Mouse (Mus musculus) thymus, postnatal 0 days (tissue): ENCODE results near the gene Zfp775. TPM values are rescaled to one million over a fixed set of nuclear protein-coding genes. Genes with fewer than 3 reads are reported as not detected.
"Not testable (repeated sequence)": the region's sequence is repeated elsewhere in the genome, so short reads cannot be mapped to it uniquely, and the experiment has no call there.

Source experiments
- DNase-seq: peaks from one replicate; pipeline ENCODE4 v3.0.0-alpha.2; 2015; ENCODE audit warnings: low spot score
- polyA plus RNA-seq: library from polyadenylated mRNA; unstranded; fragments of >200 nt; fragmentation: Nextera tagmentation; extraction: Ambion mirVana; gene quantifications from 2 replicates; pipeline ENCODE4 v1.2.1, GENCODE M21; 2015

Gene Zfp775
- polyA plus RNA-seq, 1 experiment from 2014 or later = 6.8 TPM

GRCm38 (mm10) chr6:48589194-48589750 is 12.6 kb upstream of the Zfp775 start, which contains the start of gene Gm45021:
Gene Gm45021 (plus strand): TSS chr6:48589610.
- DNase-seq = peak; percentile 24

GRCm38 (mm10) chr6:48591221-48591845 is 10.5 kb upstream of the Zfp775 start:
- DNase-seq = no peak

DNA sequence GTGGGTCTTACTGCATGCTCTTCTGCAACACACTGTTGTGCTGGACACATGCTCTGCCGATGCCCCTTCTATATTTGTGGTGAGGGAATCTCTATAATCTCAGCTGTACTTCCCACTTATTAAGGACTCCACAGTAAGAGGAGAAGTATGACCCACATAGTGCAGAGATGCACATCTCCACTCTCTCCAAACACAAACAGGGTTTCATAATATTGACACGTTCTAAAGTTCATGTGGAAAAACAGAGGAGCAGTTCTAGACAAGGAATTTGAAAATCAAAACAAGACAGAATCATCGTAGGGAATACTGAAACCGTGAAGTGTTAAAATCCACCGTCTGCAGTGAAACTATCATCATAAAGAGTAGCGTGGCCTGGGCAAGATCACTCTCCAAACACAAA is 10.0 kb upstream of the Zfp775 start:
- DNase-seq = no peak

DNA sequence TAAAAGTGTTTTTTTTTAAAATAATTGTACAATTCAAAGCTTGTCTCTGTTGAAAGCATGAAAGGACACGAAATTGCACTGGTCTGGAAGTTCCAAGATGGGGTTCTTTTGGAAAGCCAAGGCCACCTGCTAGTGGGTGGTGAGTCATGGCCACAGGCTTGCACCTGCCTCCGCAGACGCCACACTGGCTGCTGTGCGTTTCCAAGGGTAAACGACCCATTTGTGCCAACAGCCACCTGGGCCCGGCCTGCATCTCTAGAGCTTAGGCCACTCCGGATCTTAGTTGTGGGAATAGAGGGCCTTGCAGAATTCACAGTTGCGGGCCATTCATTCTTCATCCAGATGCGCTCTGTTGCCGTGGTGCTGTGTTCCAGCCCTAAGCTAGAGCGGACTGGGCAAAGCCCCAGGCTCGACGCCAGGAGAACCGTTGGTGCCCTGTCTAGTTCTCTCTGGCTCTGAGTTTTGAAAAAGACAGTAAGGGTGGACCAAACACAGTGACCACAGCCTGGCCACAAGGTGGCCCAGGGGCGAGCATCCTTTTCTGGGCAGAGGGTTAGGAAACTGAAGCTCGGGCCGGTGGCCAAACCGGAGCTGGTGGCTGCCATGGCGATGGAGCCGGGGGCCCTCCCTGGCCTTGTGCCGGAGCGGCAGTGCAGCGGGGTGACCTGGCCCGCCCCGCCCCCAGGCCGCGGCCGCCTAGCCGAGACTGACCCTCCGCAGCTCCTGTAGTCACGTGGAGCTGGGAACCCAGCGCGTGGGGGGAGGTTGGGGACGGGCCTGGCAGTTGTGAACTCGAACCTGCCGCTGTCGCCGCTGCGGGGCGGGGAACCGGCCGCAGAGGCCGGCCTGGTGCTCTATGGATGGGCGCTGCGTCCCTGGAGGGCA is 8.5 kb upstream of the Zfp775 start, which contains the start of the genes Repin1 and Gm44965:
Gene Repin1 (plus strand): TSS at position 726 of the 885 bp plus-strand sequence.
Gene Gm44965 (plus strand): TSS at position 784 of the 885 bp plus-strand sequence.
- DNase-seq = peak; percentile 62

DNA sequence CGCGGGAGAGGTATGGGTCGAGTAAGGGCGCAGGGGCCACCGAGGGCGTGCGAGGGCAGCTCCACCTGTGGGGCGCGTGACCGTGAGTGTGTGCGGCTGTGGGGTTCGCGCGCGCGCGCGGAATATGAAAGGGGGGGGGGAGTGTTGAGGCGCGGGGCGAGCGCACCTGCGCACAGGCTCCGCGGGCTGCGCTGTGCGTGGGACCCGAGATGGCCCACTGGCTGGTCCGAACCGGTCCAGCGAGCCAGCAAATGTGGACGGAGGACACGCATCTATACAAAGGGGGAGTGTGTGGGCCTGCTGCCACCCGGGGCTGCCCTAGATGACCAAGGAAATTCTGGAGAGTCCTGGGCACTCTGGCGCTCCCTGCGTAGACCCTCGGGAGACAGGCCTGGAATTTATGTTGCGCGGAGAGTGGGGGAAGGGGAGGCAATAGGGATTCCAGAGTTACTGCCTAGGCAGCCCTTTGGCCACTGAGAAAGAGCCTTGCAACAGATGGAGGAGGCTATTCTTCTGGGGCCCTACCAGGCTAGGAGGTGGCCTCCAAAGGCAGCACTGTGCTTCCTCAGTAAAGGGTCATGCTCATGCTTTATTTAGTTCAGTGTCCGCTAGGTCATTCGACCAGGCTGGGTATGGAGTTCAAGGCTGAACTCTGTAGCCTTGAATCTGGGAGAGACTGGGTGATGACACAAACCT is 7.7 kb upstream of the Zfp775 start:
- peak; percentile 65 for DNase-seq

GRCm38 (mm10) chr6:48595278-48595677 is 6.6 kb upstream of the Zfp775 start:
- DNase-seq = no peak

- no peak for DNase-seq
These were observed 5.2 kb upstream of the Zfp775 start for GRCm38 (mm10) chr6:48596545-48597232.

GRCm38 (mm10) chr6:48597233-48597625 is 4.6 kb upstream of the Zfp775 start:
- DNase-seq = no peak

DNA sequence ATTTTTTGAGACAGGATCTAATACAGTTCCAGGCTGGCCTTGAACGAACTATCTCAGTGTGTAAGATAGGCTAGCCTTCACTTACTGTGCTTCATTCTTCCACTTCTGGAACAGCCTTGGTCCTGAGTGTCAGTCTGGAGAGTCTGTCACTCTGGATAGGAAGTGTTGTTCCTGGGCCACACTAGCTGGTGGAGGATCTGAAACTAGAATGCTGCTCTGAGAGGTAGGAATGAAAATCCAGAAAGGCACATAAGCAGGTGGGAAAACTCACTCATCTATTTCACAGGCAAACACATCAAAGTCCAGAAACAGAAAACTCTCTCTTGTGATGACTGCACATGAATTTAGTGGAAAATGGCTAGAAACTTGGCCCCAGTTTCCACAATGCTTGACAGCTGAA is 1.3 kb upstream of the Zfp775 start:
- DNase-seq = no peak

- DNase-seq = no peak
These were observed 348 bp downstream of the Zfp775 start for GRCm38 (mm10) chr6:48602080-48602741.

DNA sequence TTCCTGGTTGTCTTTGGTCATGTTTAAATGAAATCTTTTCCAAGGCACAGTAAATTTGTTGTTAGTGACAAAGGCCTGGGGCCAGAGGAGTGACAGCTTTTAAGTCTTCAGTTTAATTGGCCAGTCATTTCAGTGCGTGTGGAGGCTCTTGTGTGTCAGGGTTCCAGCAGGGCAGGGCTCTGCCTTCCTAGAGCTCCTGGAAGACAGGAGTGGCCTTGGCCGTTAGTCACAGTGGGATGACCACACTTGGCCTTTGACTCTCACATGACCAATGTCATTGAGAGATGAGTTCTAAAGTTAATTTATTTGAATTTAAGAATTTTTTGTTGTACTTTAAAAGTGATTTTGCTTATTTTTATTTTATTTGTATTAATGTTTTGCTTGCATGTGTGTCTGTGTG is 6.3 kb downstream of the Zfp775 start:
- no peak for DNase-seq

DNA sequence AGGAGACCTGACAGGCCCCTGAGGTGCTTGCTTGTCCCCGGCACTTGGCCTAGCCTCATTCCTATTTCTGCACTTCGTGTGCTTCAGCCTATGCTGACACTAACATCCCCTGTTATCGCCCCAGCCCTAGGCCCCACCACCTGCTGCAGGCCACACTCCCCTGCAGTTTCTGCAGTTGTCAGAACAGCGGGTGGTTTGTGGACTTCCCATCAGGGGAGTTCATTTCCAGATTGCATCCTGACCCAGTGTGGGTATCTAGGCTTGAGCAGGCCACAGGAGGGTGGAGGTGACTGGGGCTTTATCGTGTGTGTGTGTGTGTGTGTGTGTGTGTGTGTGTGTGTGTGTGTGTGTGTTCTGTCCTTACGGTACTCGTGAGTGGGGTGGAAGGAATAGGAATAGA is 7.6 kb downstream of the Zfp775 start:
- no peak for DNase-seq

GRCm38 (mm10) chr6:48610657-48611056 is 8.8 kb downstream of the Zfp775 start:
- DNase-seq = no peak

DNA sequence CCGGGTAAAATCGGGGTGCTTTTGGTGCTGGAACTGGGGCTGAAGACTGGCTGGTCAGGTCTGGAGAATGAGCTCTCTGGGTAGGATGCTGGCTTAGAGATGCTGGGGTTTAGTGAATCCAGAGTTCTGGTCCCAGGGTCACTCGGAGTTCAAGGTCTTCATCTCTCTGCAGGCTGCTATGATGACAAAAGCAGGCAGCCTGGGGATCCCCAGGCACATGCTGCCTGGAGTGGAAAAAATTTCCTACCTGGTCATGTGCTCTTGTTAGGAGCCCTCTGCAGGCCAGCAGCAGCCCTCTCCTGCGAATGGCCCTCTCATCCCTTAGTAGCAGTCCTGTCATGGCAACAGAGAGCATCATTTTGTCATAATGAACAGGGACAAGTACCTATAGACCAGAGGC is 11.6 kb downstream of the Zfp775 start:
- no peak for DNase-seq

DNA sequence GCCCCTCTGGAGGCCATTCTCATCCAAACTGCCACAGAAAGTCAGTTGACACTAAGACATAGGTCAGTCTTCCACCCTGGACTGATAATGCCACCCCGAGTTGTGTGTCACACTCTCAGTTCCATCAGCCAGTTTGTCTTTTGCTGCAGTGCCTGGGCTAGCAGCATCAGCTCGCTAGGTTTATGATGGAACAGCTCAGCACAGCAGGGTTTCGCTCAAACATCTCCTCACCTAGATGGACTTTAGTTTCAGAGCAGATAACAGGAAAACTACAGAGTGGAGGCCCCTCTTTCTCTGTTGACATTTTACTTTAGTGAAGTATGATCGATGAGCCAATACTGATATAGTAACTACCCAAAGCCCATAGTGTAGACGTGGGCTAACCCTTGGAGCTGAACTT is 12.9 kb downstream of the Zfp775 start:
- no peak for DNase-seq

GRCm38 (mm10) chr6:48620031-48620430 is 18.2 kb downstream of the Zfp775 start:
- no peak for DNase-seq

DNA sequence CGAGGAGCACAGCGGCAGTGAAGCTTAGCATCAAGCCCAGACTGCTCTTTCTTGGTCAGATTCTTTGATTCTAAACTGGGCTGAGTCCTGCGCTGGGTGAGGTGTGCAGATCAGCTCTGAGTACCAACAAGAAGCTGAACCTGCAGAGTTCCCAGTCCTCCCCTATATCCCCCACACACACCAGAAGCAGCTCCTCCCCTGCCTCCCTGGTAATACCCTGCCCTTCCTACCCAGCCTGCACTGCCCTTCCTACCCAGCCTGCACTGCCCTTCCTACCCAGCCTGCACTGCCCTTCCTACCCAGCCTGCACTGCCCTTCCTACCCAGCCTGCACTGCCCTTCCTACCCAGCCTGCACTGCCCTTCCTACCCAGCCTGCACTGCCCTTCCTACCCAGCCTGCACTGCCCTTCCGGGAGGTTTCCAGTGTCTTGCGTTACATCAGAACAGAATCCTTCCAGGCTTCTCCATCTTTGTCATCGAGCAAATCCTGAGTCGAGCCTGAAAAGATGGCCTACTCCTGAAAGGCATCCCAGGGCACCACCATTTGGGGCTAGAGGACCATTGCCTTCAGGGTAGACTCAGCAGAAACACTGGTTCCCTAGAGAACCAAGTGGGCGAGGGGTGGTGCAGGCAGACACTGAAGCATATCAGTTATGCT is 20.5 kb downstream of the Zfp775 start:
- not testable (repeated sequence) for DNase-seq

- no peak for DNase-seq
These were observed 21.6 kb downstream of the Zfp775 start for GRCm38 (mm10) chr6:48623460-48623859.

- no peak for DNase-seq
These were observed 24.6 kb downstream of the Zfp775 start, which contains the start of gene AI854703 for GRCm38 (mm10) chr6:48626464-48626863. Gene AI854703 (plus strand): TSS chr6:48626764.

- DNase-seq = peak; percentile 48
These were observed 25.1 kb downstream of the Zfp775 start for GRCm38 (mm10) chr6:48626984-48627383.
